Mouse (Mus musculus): Measurements from ENCODE around the gene Mfsd14a.

DNA sequence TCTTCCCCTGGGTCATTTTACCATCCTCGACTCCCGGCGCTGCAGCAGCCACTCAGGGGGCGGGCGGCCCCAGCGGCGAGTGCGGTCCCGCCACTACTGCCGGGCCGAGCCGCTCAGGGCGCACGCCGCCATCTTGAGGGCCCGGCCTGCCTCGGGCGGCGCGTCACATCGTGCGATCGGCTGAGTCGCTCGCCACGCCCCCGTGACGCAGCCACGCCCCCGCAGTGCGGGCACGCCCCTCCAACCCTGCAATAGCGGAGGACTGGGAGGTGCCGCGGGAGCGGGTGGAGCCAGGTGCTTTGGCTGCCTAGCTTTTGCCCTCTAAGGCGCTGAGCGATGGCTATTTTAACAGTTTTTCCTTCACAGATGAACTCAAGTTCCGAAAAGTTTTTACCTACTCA lies at the start of gene Mfsd14a:
- TF ChIP-seq POLR2A (IDR thresholded peaks at IDR 0.05; ENCODE audit: borderline replicate concordance, extremely low read depth, low read depth, low read length) (peak; percentile 85), CTCF (IDR thresholded peaks at IDR 0.05; ENCODE audit: insufficient read depth, low read length) (no peak)
